Mouse (Mus musculus) naive thymus-derived CD4-positive, alpha-beta T cell, adult 2 months (primary cell): ENCODE results near the gene Pygl.
"Not testable (repeated sequence)": the region's sequence is repeated elsewhere in the genome, so short reads cannot be mapped to it uniquely, and the experiment has no call there.

Source experiments
- DNase-seq: peaks from one replicate; pipeline ENCODE4 v3.0.0-alpha.2; 2011; ENCODE audit warnings: low read depth

Gene Pygl

DNA sequence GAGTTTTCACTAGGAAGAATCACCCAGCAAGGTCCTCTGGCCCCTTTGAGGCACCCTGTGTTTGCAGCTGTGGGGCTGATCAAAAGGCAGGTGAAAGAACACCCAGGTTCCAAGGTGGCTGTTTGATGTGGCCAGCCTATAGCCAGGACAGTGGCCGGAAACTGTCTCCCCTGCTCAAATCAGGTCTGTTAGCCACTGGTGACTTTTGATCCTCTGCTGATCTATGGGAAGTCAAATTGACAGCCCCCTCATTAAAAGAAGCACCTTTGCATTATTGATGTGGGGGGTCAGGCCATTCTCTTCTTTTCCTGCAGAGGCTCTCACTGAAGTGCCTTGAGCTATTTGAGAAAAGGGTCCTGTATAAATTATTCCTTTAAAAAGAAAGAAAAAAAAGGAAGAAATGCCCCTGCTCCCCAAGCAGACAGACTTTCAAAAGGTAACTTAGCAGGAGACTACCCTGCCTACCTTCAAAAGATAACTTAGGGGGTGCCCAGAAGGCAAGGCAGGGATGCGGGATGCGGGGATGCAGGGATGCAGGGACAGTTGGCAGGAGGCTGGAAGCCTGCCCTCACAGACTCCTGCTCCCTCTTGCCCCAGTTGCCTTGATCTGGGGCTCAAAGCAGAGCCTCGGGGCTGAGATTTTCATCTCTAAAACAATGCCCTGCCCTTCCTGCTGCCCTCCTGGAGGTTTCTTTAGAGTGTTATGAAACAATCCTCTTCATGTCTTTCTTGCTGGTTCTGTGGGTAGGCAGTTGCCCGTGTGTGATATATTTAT, 73.8 kb downstream of the Pygl start:
- peak; percentile 33 for DNase-seq

DNA sequence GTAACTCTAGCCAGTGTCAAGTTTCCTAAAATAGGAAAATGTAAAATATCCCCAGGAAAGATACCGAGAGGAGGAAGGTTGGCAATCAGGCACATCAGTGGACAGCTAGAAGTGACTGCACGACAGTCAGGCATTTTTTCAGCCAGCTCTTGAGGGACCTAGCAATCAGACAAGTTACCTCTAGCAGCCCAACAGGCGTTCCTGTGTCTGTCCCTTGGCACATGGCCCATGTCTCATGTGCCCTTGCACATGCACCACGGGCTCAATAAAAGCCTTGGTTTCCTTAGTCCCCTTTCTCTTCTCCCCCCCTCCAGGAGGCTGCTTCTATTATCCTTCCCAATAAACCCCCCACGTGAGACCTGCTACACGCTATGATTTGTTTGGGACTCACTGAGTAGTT, 75.1 kb downstream of the Pygl start:
- no peak for DNase-seq

- DNase-seq = no peak
Measured at GRCm38 (mm10) chr12:70153842-70154241, 77.4 kb downstream of the Pygl start, which contains the start of gene Abhd12b. Gene Abhd12b, plus strand, starts transcription at chr12:70154142.

DNA sequence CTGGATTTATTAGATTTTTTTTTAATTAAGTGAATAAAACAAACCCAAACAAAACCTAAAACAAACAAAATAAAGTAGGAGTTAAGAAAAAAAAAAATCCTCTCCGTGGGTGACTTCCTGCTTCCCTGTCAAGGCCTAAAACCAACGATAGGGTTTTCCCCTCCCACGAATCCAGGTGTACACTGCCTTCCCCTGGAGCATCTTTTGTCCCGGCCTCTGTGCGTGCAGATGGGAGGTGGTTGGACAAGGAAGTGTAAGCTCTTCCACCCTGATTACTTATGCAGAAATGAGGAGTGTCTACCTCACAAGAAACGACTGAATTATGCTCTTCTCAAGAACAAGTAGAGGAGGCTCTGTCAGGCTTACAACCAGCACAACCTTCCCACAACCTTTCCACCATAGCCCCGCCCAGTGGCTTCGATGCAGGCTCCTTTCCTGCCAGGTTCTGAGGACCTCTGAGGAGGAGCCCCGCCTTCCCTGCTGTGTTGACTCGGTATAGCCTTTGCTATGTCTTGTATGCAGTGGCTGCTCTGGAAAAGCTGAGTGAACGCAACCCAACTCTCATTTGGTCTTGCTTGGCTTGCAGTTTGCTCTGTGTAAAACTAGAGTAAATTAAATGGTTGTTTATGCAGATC, 82.5 kb downstream of the Pygl start:
- peak; percentile 57 for DNase-seq

DNA sequence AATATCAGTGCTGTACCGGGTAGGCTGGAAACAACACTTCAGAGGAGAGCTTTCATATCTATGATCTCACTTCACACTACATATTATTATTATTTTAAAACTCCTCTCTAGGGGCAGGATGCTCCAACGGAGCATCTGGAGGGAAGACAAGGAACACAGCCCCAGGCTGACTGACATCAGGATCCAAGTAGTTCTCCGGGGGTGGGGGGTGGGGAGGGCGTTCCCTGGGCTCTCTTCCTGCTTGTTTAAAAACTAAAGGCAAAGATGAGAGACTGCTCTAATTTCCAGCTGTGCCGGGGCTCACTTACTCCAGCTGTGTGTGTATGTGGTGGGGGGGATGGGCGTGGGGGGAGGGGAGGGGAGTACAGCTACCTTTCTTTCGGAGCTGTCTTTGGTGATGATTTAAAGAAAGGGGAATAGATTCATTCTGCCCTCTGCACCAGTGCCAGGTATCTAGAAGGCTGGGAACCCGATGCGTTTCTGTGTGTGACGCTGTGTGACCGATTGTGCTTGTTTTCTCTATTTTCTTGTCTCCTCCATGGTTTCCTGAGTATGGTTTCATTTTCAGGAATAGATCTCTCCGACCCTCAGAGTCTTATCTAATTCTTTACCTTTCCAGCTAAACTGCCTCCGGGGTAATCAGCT, 83.2 kb downstream of the Pygl start:
- peak; percentile 39 for DNase-seq

DNA sequence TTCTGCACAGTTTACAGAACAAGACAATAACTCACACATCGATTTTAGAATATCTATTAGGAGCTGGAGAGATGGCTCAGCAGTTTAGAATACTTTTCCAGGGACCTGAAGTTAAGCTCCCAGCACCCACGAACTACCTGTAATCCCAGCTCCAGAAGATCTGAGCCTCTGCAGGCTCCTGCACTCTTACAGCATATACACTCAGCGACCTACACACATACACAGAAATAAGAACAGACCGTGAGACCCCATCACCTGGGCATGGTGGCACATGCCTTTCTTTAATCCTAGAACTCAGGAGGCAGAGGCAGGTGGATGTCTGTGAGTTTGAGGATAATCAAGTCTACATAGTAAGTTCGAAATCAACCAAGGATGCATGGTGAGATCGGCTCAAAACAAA, 85.7 kb downstream of the Pygl start:
- no peak for DNase-seq

GRCm38 (mm10) chr12:70144637-70145448, 86.4 kb downstream of the Pygl start:
- peak; percentile 88 for DNase-seq

- not testable (repeated sequence) for DNase-seq
Measured at GRCm38 (mm10) chr12:70144106-70144587, 87.1 kb downstream of the Pygl start.

- DNase-seq = no peak
Measured at GRCm38 (mm10) chr12:70140993-70141576, 90.2 kb downstream of the Pygl start.
